Mouse (Mus musculus): ENCODE data around the gene Trappc2. TPM values are rescaled to one million over a fixed set of nuclear protein-coding genes. Genes with fewer than 3 reads are reported as not detected.

Trappc2 gene
- polyA plus RNA-seq (2014; fragmentation: Nextera tagmentation; extraction: Ambion mirVana) = 48.7 and 51.7 TPM in 2 replicates

GRCm38 (mm10) chrX:166440036-166440615 is at the start of gene Trappc2:
Gene Trappc2, plus strand, starts transcription at chrX:166440574.
- Histone ChIP-seq H3K9me3 (ENCODE audit: control insufficient read depth, low read length) (no peaks in the 10 kb centered on the region), H3K27ac (ENCODE audit: low read depth, low read length) (peak within 1 kb of the TSS; percentile 58; the same call in 1 of the 2 replicates), H3K4me2 (peak within 1 kb of the TSS; percentile 55), H3K4me3 (ENCODE audit: low read depth, low read length) (peak within 1 kb of the TSS; percentile 53), H3K27me3 (ENCODE audit: control insufficient read depth, insufficient read depth, low read length) (peaks cover 12% of the 10 kb centered on the region), H3K4me1 (ENCODE audit: control insufficient read depth, insufficient read depth, low read length) (no peaks in the 10 kb centered on the region), H3K9ac (ENCODE audit: low read length) (peak within 1 kb of the TSS; percentile 83), H3K36me3 (ENCODE audit: control insufficient read depth, insufficient read depth, low read length) (no peaks in the 10 kb centered on the region)
- ATAC-seq (ENCODE audit: low FRiP score) = no peak; the same call in 1 of the 2 replicates
- peak; percentile 91 for DNase-seq (ENCODE audit: low spot score, missing footprints)
- WGBS = 12% methylated on average over 30 of the region's 36 CpGs

DNA sequence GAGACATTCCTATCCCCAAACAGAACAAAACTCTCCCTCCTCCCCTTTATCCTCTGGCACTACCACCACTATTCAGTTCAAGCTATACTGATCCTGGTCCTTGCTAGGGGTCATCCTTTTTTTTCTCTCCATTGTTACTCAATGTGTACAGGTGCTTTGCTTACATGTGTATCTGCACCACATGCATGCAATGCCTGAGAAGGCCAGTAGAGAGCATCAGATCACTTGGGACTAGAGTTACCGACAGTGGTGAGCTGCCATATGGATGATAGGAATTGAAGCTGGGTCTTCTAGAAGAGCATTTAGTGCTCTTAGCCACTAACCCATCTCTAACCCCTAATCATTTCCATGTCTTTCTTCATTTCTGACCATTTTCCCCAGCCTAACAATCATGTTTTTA is 46.6 kb upstream of the Trappc2 start:
- Histone ChIP-seq H3K9ac (ENCODE audit: low read length) (no peak overlapping the region), H3K27me3 (ENCODE audit: control insufficient read depth, insufficient read depth, low read length) (peaks cover 8% of the 10 kb centered on the region), H3K36me3 (ENCODE audit: control insufficient read depth, insufficient read depth, low read length) (no peaks in the 10 kb centered on the region), H3K4me2 (no peak overlapping the region), H3K9me3 (ENCODE audit: control insufficient read depth, low read length) (no peaks in the 10 kb centered on the region), H3K4me3 (ENCODE audit: low read depth, low read length) (no peak overlapping the region), H3K27ac (ENCODE audit: low read depth, low read length) (no peak overlapping the region), H3K4me1 (ENCODE audit: control insufficient read depth, insufficient read depth, low read length) (no peaks in the 10 kb centered on the region)
- WGBS = 83% methylated on average over 1 of the region's 1 CpGs
- ATAC-seq (ENCODE audit: low FRiP score) (no peak), DNase-seq (ENCODE audit: low spot score, missing footprints) (no peak)

GRCm38 (mm10) chrX:166407865-166408264 is 32.5 kb upstream of the Trappc2 start:
- H3K27ac ChIP-seq (ENCODE audit: low read depth, low read length) = no peak overlapping the region
- H3K27me3 ChIP-seq (ENCODE audit: control insufficient read depth, insufficient read depth, low read length) = no peaks in the 10 kb centered on the region; the same call in 1 of the 2 replicates
- no peaks in the 10 kb centered on the region for H3K9me3 ChIP-seq (ENCODE audit: control insufficient read depth, low read length)
- H3K9ac ChIP-seq (ENCODE audit: low read length) = no peak overlapping the region
- H3K4me1 ChIP-seq (ENCODE audit: control insufficient read depth, insufficient read depth, low read length) = no peaks in the 10 kb centered on the region
- no peak overlapping the region for H3K4me2 ChIP-seq
- DNase-seq (ENCODE audit: low spot score, missing footprints) (no peak), ATAC-seq (ENCODE audit: low FRiP score) (no peak)
- no peaks in the 10 kb centered on the region for H3K36me3 ChIP-seq (ENCODE audit: control insufficient read depth, insufficient read depth, low read length)
- H3K4me3 ChIP-seq (ENCODE audit: low read depth, low read length) = no peak overlapping the region

DNA sequence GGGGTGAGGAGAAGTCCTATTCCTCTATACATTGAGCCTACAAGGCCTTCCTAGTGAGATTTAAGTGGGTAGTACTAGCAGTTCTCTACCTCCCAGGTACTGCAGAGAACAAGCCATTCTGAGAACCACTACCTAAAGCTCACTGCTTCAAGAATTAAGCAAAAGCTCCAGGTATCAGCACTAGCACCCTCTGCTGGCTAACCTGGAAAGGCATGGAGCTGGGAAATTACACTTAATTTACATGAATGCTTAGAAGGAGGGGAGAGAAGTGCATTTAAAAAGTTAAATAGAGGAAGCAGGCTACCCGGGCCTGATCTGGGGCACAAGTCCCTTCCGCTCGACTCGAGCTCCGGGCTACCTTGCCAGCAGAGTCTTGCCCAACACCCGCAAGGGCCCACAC is 24.2 kb upstream of the Trappc2 start:
- no peaks in the 10 kb centered on the region for H3K27me3 ChIP-seq (ENCODE audit: control insufficient read depth, insufficient read depth, low read length)
- no peak for DNase-seq (ENCODE audit: low spot score, missing footprints)
- H3K36me3 ChIP-seq (ENCODE audit: control insufficient read depth, insufficient read depth, low read length) = no peaks in the 10 kb centered on the region
- no peaks in the 10 kb centered on the region for H3K9me3 ChIP-seq (ENCODE audit: control insufficient read depth, low read length)
- H3K27ac ChIP-seq (ENCODE audit: low read depth, low read length) = no peak overlapping the region
- H3K4me2 ChIP-seq = no peak overlapping the region
- ATAC-seq (ENCODE audit: low FRiP score) = no peak
- H3K9ac ChIP-seq (ENCODE audit: low read length) = no peak overlapping the region
- no peaks in the 10 kb centered on the region for H3K4me1 ChIP-seq (ENCODE audit: control insufficient read depth, insufficient read depth, low read length)
- WGBS = 90% methylated on average over 4 of the region's 6 CpGs
- H3K4me3 ChIP-seq (ENCODE audit: low read depth, low read length) = no peak overlapping the region

- Histone ChIP-seq H3K4me3 (ENCODE audit: low read depth, low read length) (no peak overlapping the region), H3K36me3 (ENCODE audit: control insufficient read depth, insufficient read depth, low read length) (no peaks in the 10 kb centered on the region), H3K4me2 (no peak overlapping the region), H3K9me3 (ENCODE audit: control insufficient read depth, low read length) (no peaks in the 10 kb centered on the region), H3K4me1 (ENCODE audit: control insufficient read depth, insufficient read depth, low read length) (no peaks in the 10 kb centered on the region), H3K27ac (ENCODE audit: low read depth, low read length) (no peak overlapping the region), H3K27me3 (ENCODE audit: control insufficient read depth, insufficient read depth, low read length) (peaks cover 4% of the 10 kb centered on the region; the same call in 1 of the 2 replicates), H3K9ac (ENCODE audit: low read length) (no peak overlapping the region)
- 81% methylated on average over 2 of the region's 2 CpGs for WGBS
- ATAC-seq (ENCODE audit: low FRiP score) = no peak
- no peak for DNase-seq (ENCODE audit: low spot score, missing footprints)
Observed at GRCm38 (mm10) chrX:166434812-166435211, 5.6 kb upstream of the Trappc2 start.

DNA sequence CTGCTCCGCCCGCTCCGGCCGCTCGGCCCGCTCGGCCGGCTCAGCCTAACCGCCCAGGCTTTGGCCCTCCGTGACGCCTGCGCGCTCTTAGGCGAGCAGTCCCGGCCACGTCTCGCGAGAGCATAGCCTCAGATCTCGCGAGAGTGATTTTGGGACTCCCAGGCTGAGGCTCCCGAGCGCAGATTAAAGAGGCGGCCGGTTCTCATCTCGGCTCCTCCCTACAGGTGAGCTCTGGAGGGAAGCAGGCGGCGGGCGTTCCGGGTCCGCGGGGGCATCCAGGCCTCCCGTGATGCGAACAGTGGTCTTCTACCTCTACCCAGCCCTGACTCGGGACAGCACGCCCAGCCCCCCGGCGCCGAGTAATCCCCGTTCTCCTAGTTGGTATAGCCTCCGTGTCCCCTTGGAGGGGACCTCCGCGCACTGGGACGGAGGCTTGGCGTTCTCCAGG is 266 bp downstream of the Trappc2 start, which contains the start of gene Ofd1:
Gene Ofd1, minus strand, starts transcription at position 89 of the 448 bp plus-strand sequence.
- peaks cover 17% of the 10 kb centered on the region for H3K27me3 ChIP-seq (ENCODE audit: control insufficient read depth, insufficient read depth, low read length)
- no peaks in the 10 kb centered on the region for H3K4me1 ChIP-seq (ENCODE audit: control insufficient read depth, insufficient read depth, low read length)
- peak within 1 kb of the TSS; percentile 83 for H3K9ac ChIP-seq (ENCODE audit: low read length)
- ATAC-seq (ENCODE audit: low FRiP score) (peak; percentile 99), DNase-seq (ENCODE audit: low spot score, missing footprints) (peak; percentile 97)
- peak within 1 kb of the TSS; percentile 53 for H3K4me3 ChIP-seq (ENCODE audit: low read depth, low read length)
- no peaks in the 10 kb centered on the region for H3K9me3 ChIP-seq (ENCODE audit: control insufficient read depth, low read length)
- peak within 1 kb of the TSS; percentile 58; the same call in 1 of the 2 replicates for H3K27ac ChIP-seq (ENCODE audit: low read depth, low read length)
- peak within 1 kb of the TSS; percentile 55 for H3K4me2 ChIP-seq
- 15% methylated on average over 36 of the region's 44 CpGs for WGBS
- no peaks in the 10 kb centered on the region for H3K36me3 ChIP-seq (ENCODE audit: control insufficient read depth, insufficient read depth, low read length)

- Histone ChIP-seq H3K27me3 (ENCODE audit: control insufficient read depth, insufficient read depth, low read length) (peaks cover 17% of the 10 kb centered on the region), H3K36me3 (ENCODE audit: control insufficient read depth, insufficient read depth, low read length) (no peaks in the 10 kb centered on the region), H3K27ac (ENCODE audit: low read depth, low read length) (no peak overlapping the region), H3K9me3 (ENCODE audit: control insufficient read depth, low read length) (no peaks in the 10 kb centered on the region), H3K4me3 (ENCODE audit: low read depth, low read length) (no peak overlapping the region), H3K4me1 (ENCODE audit: control insufficient read depth, insufficient read depth, low read length) (no peaks in the 10 kb centered on the region), H3K4me2 (no peak overlapping the region), H3K9ac (ENCODE audit: low read length) (no peak overlapping the region)
- DNase-seq (ENCODE audit: low spot score, missing footprints) = no peak
- WGBS = 79% methylated on average over 3 of the region's 3 CpGs
- no peak for ATAC-seq (ENCODE audit: low FRiP score)
Observed at GRCm38 (mm10) chrX:166444552-166444951, 4.2 kb downstream of the Trappc2 start.

- H3K27me3 ChIP-seq (ENCODE audit: control insufficient read depth, insufficient read depth, low read length) = peaks cover 2% of the 10 kb centered on the region
- no peak overlapping the region for H3K4me3 ChIP-seq (ENCODE audit: low read depth, low read length)
- H3K4me1 ChIP-seq (ENCODE audit: control insufficient read depth, insufficient read depth, low read length) = no peaks in the 10 kb centered on the region
- no peak overlapping the region for H3K27ac ChIP-seq (ENCODE audit: low read depth, low read length)
- H3K9me3 ChIP-seq (ENCODE audit: control insufficient read depth, low read length) = no peaks in the 10 kb centered on the region
- no peak overlapping the region for H3K4me2 ChIP-seq
- no peaks in the 10 kb centered on the region for H3K36me3 ChIP-seq (ENCODE audit: control insufficient read depth, insufficient read depth, low read length)
- H3K9ac ChIP-seq (ENCODE audit: low read length) = no peak overlapping the region
- no peak for ATAC-seq (ENCODE audit: low FRiP score)
- 82% methylated on average over 6 of the region's 6 CpGs for WGBS
- DNase-seq (ENCODE audit: low spot score, missing footprints) = no peak
Observed at GRCm38 (mm10) chrX:166453532-166453931, 13.2 kb downstream of the Trappc2 start.

- ATAC-seq (ENCODE audit: low FRiP score) (no peak), DNase-seq (ENCODE audit: low spot score, missing footprints) (no peak)
- Histone ChIP-seq H3K27ac (ENCODE audit: low read depth, low read length) (no peak overlapping the region), H3K9ac (ENCODE audit: low read length) (no peak overlapping the region), H3K4me1 (ENCODE audit: control insufficient read depth, insufficient read depth, low read length) (no peaks in the 10 kb centered on the region), H3K9me3 (ENCODE audit: control insufficient read depth, low read length) (no peaks in the 10 kb centered on the region), H3K36me3 (ENCODE audit: control insufficient read depth, insufficient read depth, low read length) (no peaks in the 10 kb centered on the region), H3K4me3 (ENCODE audit: low read depth, low read length) (no peak overlapping the region), H3K27me3 (ENCODE audit: control insufficient read depth, insufficient read depth, low read length) (peaks cover 2% of the 10 kb centered on the region), H3K4me2 (no peak overlapping the region)
- 65% methylated on average over 3 of the region's 3 CpGs for WGBS
Observed at GRCm38 (mm10) chrX:166454331-166454730, 14.0 kb downstream of the Trappc2 start.

Data from midbrain, embryonic 11.5 days (tissue).